Mouse (Mus musculus): ENCODE data around the gene Hist1h4i.

DNA sequence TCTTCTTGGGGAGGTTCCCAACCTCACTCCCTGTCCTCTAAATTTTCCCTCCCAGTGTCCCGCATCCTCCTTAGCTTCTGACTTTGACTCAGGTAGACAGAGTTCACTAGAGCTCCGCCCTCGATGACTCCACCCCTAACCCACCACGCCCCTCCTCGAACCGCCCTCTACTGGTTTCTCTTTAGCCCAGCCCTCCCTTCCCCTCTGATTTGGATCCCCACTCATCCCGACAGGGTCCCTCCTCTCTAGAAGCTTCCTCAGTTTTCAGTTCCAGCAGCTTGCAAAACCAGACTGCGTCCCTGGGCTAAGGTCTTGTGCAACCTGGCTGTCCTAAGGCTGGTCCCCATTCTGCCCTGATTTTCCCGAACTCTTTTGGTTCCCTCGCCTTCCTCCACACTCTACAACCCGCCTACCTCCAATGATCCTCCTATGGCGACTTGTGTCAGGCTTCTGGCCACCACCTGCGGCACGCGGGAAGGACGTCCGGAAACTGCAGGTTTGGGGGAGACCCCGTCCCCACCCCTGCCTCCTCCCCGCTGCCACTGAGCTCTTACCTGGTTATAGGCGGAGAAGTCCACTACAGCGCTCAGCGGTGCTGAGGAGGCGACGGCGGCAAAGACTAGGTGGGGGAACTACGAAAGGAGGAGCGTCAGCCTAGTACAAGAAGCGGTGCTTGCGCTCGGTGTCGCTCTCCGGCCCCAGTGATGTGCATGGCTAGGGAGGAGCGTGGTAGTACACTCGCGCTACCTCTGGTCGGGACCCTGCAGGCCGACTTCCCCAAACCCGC is 34.6 kb downstream of the Hist1h4i start:
- TF ChIP-seq MAX (IDR thresholded peaks at IDR 0.05): no peak
- TF ChIP-seq MYOD1 (IDR thresholded peaks at IDR 0.05; ENCODE audit: control insufficient read depth, insufficient read length, low read depth): no peak
- no peak for TF ChIP-seq CTCF (IDR thresholded peaks at IDR 0.05; ENCODE audit: control insufficient read depth, insufficient read depth, insufficient read length)
- TF ChIP-seq USF1 (IDR thresholded peaks at IDR 0.05; ENCODE audit: low read depth): no peak
- TF ChIP-seq CEBPB (IDR thresholded peaks at IDR 0.05; ENCODE audit: low read depth): no peak

Data from C2C12 (cell line).